Mouse (Mus musculus) MEL (cell line): ENCODE data around the gene Chst13. TPM values are rescaled to one million over a fixed set of nuclear protein-coding genes. Genes with fewer than 3 reads are reported as not detected.

ENCODE experiments used
- DNase-seq: peaks from one replicate; pipeline ENCODE4 v3.0.0; 2011; ENCODE audit warnings: low read depth, low spot score
- H3K27ac ChIP-seq: 2 replicates; pipeline ENCODE4 v1.5.1; 2012; ENCODE audit warnings: low read depth, mild to moderate bottlenecking, control low read depth, low read length, moderate library complexity; ENCODE audit not compliant: control insufficient read depth
- H3K27me3 ChIP-seq, 2 experiments: fragments of 150-350 bp in 1 of 2; sonication (generic) in 1 of 2; 2 replicates each; pipeline ENCODE4 v1.6.1; 2012; ENCODE audit warnings: low read length in 2 of 2, mild to moderate bottlenecking in 2 of 2, improper control_type of control experiment in 1 of 2, moderate library complexity in 1 of 2; ENCODE audit not compliant: insufficient read depth in 2 of 2, control insufficient read depth in 1 of 2
- H3K36me3 ChIP-seq, 2 experiments: 2 replicates each; pipeline ENCODE4 v1.6.1; 2012 to 2014; ENCODE audit warnings: low read length in 2 of 2, improper control_type of control experiment in 1 of 2, inconsistent platforms in 1 of 2, mild to moderate bottlenecking in 1 of 2; ENCODE audit not compliant: insufficient read depth in 2 of 2, control insufficient read depth in 1 of 2
- H3K4me1 ChIP-seq, 2 experiments: fragments of 150-350 bp in 1 of 2; sonication (generic) in 1 of 2; 2 replicates each; pipeline ENCODE4 v1.6.1; 2012; ENCODE audit warnings: low read length in 2 of 2, improper control_type of control experiment in 1 of 2, mild to moderate bottlenecking in 1 of 2; ENCODE audit not compliant: insufficient read depth in 2 of 2, control insufficient read depth in 1 of 2
- H3K4me3 ChIP-seq, 2 experiments: fragments of 150-350 bp in 1 of 2; sonication (generic) in 1 of 2; 2 replicates each; pipeline ENCODE4 v1.5.1; 2012; ENCODE audit warnings: low read depth in 2 of 2, low read length in 2 of 2, mild to moderate bottlenecking in 2 of 2, moderate library complexity in 2 of 2, control low read depth in 1 of 2, improper control_type of control experiment in 1 of 2; ENCODE audit not compliant: control insufficient read depth in 1 of 2, insufficient read depth in 1 of 2
- H3K79me2 ChIP-seq: 2 replicates; pipeline ENCODE4 v1.6.1; 2012; ENCODE audit warnings: mild to moderate bottlenecking, low read length, moderate library complexity; ENCODE audit not compliant: control insufficient read depth, poor library complexity, insufficient read depth
- H3K9ac ChIP-seq: 2 replicates; pipeline ENCODE4 v1.6.1; 2012; ENCODE audit warnings: low read depth, mild to moderate bottlenecking, control low read depth, low read length, moderate library complexity; ENCODE audit not compliant: control insufficient read depth, poor library complexity, severe bottlenecking
- H3K9me3 ChIP-seq: fragments of 150-350 bp; sonication (generic); replicated peaks from 2 replicates; pipeline ENCODE4 v1.6.1; 2012; ENCODE audit warnings: mild to moderate bottlenecking, low read length, improper control_type of control experiment, moderate library complexity; ENCODE audit not compliant: insufficient read depth
- BHLHE40 ChIP-seq: IDR thresholded peaks from 2 replicates; pipeline ENCODE4 v1.6.1; 2012; ENCODE audit warnings: low read depth, mild to moderate bottlenecking, inconsistent platforms, low read length, improper control_type of control experiment, borderline replicate concordance
- CHD1 ChIP-seq: IDR thresholded peaks from 2 replicates; pipeline ENCODE4 v1.6.1; 2012; ENCODE audit warnings: low read depth, mild to moderate bottlenecking, inconsistent platforms, low read length, improper control_type of control experiment
- CTCF ChIP-seq, 3 experiments: IDR thresholded peaks in 2 of 3; conservative IDR thresholded peaks in 1 of 3; 2 replicates each; pipeline ENCODE4 v1.5.1; 2011 to 2012; ENCODE audit warnings: low read length in 3 of 3, low read depth in 2 of 3, mild to moderate bottlenecking in 2 of 3, improper control_type of control experiment in 1 of 3, inconsistent platforms in 1 of 3, mixed read lengths in 1 of 3, moderate library complexity in 1 of 3; ENCODE audit not compliant: control insufficient read depth in 1 of 3, insufficient read depth in 1 of 3, poor library complexity in 1 of 3, severe bottlenecking in 1 of 3
- E2F4 ChIP-seq: IDR thresholded peaks from 2 replicates; pipeline ENCODE4 v1.6.1; 2011; ENCODE audit warnings: low read depth, low read length, improper control_type of control experiment, borderline replicate concordance
- ELF1 ChIP-seq: IDR thresholded peaks from 2 replicates; pipeline ENCODE4 v1.6.1; 2014; ENCODE audit warnings: low read depth, mild to moderate bottlenecking, inconsistent platforms, low read length, improper control_type of control experiment, moderate library complexity
- EP300 ChIP-seq, 2 experiments: IDR thresholded peaks; 2 replicates each; pipeline ENCODE4 v1.6.1; 2011; ENCODE audit warnings: improper control_type of control experiment in 2 of 2, low read length in 2 of 2, low read depth in 1 of 2, mild to moderate bottlenecking in 1 of 2
- GABPA ChIP-seq: IDR thresholded peaks from 2 replicates; pipeline ENCODE4 v1.6.1; 2012; ENCODE audit warnings: low read depth, mild to moderate bottlenecking, inconsistent platforms, low read length, improper control_type of control experiment, moderate library complexity
- GATA1 ChIP-seq: IDR thresholded peaks from 2 replicates; pipeline ENCODE4 v1.6.1; 2011; ENCODE audit warnings: low read depth, low read length, improper control_type of control experiment
- HCFC1 ChIP-seq: IDR thresholded peaks from 2 replicates; pipeline ENCODE4 v1.6.1; 2012; ENCODE audit warnings: low read depth, mild to moderate bottlenecking, inconsistent platforms, low read length, improper control_type of control experiment, moderate library complexity
- KAT2A ChIP-seq: conservative IDR thresholded peaks from 2 replicates; pipeline ENCODE4 v1.6.1; 2012; ENCODE audit warnings: low read depth, low read length, improper control_type of control experiment, inconsistent platforms
- MAX ChIP-seq: IDR thresholded peaks from 2 replicates; pipeline ENCODE4 v1.6.1; 2011; ENCODE audit warnings: low read length, improper control_type of control experiment
- MAZ ChIP-seq: IDR thresholded peaks from 2 replicates; pipeline ENCODE4 v1.6.1; 2012; ENCODE audit warnings: low read depth, mild to moderate bottlenecking, inconsistent platforms, low read length, improper control_type of control experiment
- MYB ChIP-seq: IDR thresholded peaks from 2 replicates; pipeline ENCODE4 v1.6.1; 2011; ENCODE audit warnings: mild to moderate bottlenecking, low read depth, low read length, improper control_type of control experiment
- MYC ChIP-seq: IDR thresholded peaks from 2 replicates; pipeline ENCODE4 v1.6.1; 2011; ENCODE audit warnings: low read depth, mild to moderate bottlenecking, low read length, improper control_type of control experiment, moderate library complexity
- NELFE ChIP-seq: IDR thresholded peaks from 2 replicates; pipeline ENCODE4 v1.6.1; 2011; ENCODE audit warnings: low read depth, low read length, improper control_type of control experiment
- RAD21 ChIP-seq: IDR thresholded peaks from 2 replicates; pipeline ENCODE4 v1.6.1; 2011; ENCODE audit warnings: mild to moderate bottlenecking, low read depth, low read length, improper control_type of control experiment
- RCOR1 ChIP-seq: IDR thresholded peaks from 2 replicates; pipeline ENCODE4 v1.6.1; 2012; ENCODE audit warnings: low read depth, mild to moderate bottlenecking, inconsistent platforms, low read length, improper control_type of control experiment
- SIN3A ChIP-seq: IDR thresholded peaks from 2 replicates; pipeline ENCODE4 v1.6.1; 2012; ENCODE audit warnings: low read length, improper control_type of control experiment, inconsistent platforms
- TCF12 ChIP-seq: IDR thresholded peaks from 2 replicates; pipeline ENCODE4 v1.6.1; 2014; ENCODE audit warnings: low read depth, mild to moderate bottlenecking, inconsistent platforms, low read length, improper control_type of control experiment, moderate library complexity
- polyA plus RNA-seq, 2 experiments: library from polyadenylated mRNA; stranded (reverse) in 1 of 2; unstranded in 1 of 2; fragments of >175 nt in 1 of 2; fragments of >200 nt in 1 of 2; gene quantifications; 2 replicates each; pipeline versions ENCODE4 v1.2.1 to v1.2.4; 2012; ENCODE audit warnings: low replicate concordance in 2 of 2, low read depth in 1 of 2; ENCODE audit not compliant: insufficient read length in 2 of 2, insufficient read depth in 1 of 2, missing spikeins in 1 of 2
- total RNA-seq: library from RNA; depleted of rRNA; stranded (reverse); fragments of 300-350 nt; gene quantifications from 2 replicates; pipeline ENCODE4 v1.2.3, GENCODE M21; 2012

Gene Chst13
- total and polyA plus RNA-seq, 3 experiments = not detected

DNA sequence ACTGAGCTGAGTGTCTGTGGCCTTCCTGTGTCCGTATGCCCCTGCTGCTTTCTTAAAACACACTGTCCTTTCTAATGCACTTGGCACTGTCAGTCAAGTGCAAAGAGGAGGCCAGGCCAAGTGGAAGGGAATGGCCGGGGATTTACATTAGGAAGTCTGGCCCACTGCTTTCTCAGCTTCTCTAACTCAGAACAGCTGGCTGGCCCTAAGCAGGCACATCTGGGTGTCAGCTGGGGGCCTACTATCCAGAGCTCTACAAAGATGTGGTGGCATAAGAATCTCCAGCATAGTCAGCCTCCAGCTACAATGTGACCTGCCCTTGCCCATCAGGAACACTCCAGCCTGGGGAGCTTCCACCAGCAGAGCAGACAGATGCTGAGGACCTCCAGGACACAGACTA is 25.0 kb upstream of the Chst13 start:
- Histone ChIP-seq H3K4me1 (no peaks in the 10 kb centered on the region), H3K79me2 (no peaks in the 10 kb centered on the region)

DNA sequence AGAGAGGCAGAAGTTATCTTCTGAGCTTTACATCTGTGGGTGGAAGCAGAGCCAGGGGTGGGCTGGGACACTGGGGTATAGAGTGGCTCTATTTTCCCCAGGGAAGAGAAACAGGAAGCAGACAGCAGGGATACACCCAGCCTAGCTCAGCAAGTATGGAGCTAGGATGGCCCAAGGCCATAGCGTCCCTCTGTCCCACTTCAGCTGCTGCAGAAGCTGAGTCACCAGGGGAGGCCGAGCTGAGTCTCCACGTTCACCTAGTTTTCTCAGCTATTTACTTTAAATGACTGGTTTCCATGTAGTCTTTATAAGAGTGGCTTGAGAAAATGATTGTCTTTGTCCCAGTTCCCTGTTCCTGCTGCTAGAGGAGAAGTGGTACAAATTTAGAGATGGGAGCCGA is 23.5 kb upstream of the Chst13 start:
- no peak overlapping the region for H3K4me3 ChIP-seq
- H3K79me2 ChIP-seq = no peaks in the 10 kb centered on the region
- 0 out of 4 replicates have a peak, but pooled peaks cover 0 to 2% of the 10 kb centered on the region in 2 experiments for H3K27me3 ChIP-seq
- no peak overlapping the region for H3K9ac ChIP-seq
- no peaks in the 10 kb centered on the region for H3K4me1 ChIP-seq
- H3K9me3 ChIP-seq = no peaks in the 10 kb centered on the region
- H3K36me3 ChIP-seq = no peaks in the 10 kb centered on the region
- no peak for DNase-seq
- no peak overlapping the region for H3K27ac ChIP-seq
- TF ChIP-seq RCOR1 = no peak
- TF ChIP-seq BHLHE40 = no peak
- TF ChIP-seq ELF1 = no peak
- no peak for TF ChIP-seq MYB
- TF ChIP-seq GATA1 = no peak
- no peak for TF ChIP-seq E2F4
- TF ChIP-seq TCF12 = no peak
- TF ChIP-seq EP300 (IDR thresholded peaks at IDR 0.05; ENCODE audit: low read depth in 1 of 2, low read length in 2 of 2) = no peak
- TF ChIP-seq MAZ = no peak
- no peak for TF ChIP-seq MYC

More for the DNA sequence above, 25.0 kb upstream of the Chst13 start:
- Histone ChIP-seq H3K9ac (no peak overlapping the region), H3K36me3 (no peaks in the 10 kb centered on the region), H3K4me3 (no peak overlapping the region), H3K9me3 (no peaks in the 10 kb centered on the region), H3K27me3 (0 out of 4 replicates have a peak, but pooled peaks cover 0 to 2% of the 10 kb centered on the region in 2 experiments), H3K27ac (no peak overlapping the region)
- TF ChIP-seq MAX (no peak), HCFC1 (no peak), CTCF (IDR thresholded peaks at IDR 0.05 in 2 of 3, conservative IDR thresholded peaks at IDR 0.05 in 1 of 3; ENCODE audit: control insufficient read depth in 1 of 3, insufficient read depth in 1 of 3, low read depth in 2 of 3, low read length in 3 of 3, poor library complexity in 1 of 3, severe bottlenecking in 1 of 3) (no peak), KAT2A (no peak), E2F4 (no peak), MYB (no peak), GABPA (no peak), NELFE (no peak), RAD21 (no peak), CHD1 (no peak), SIN3A (no peak), MYC (no peak), RCOR1 (no peak), MAZ (no peak), EP300 (IDR thresholded peaks at IDR 0.05; ENCODE audit: low read depth in 1 of 2, low read length in 2 of 2) (no peak)
- DNase-seq = no peak
